Mouse (Mus musculus) spleen, adult 2 months (tissue): ENCODE measurements at regions not wholly inside any gene's neighbourhood (a gene's known extent, or its start where the extent isn't known, plus 50 kb on each side); places are given as distances from the start of the nearest gene placed in this dataset.

ENCODE experiments used
- CTCF ChIP-seq: fragments of 200-500 bp; IDR thresholded peaks from 2 replicates; pipeline ENCODE4 v1.5.1; 2011; ENCODE audit warnings: mild to moderate bottlenecking, inconsistent platforms; ENCODE audit not compliant: insufficient read depth, insufficient read length, insufficient replicate concordance; ENCODE audit errors: extremely low read depth
- POLR2A ChIP-seq: fragments of 200-500 bp; IDR thresholded peaks from 2 replicates; pipeline ENCODE4 v1.6.1; 2011; ENCODE audit warnings: low read depth, low read length, inconsistent platforms

DNA sequence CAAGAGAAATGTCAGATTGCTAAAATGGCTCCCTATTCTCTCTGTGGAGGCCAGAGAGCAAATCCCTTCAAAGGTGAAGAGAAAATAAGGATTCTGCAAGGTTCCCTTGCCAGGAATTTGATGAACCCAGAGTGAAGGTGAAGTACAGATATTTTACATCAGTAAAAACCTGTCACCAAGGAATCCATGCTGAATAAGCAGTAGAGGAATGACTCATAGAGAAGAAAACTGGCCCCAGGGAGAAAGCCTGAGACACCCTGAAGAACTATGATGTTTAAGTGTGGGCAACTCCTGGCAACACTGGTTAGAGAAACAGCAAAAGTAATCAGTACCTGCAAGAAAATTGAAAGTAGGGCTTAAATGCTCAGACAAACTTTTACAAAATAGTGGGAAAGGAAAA is 1292.1 kb upstream of the Lrrc6 start:
- no peak for TF ChIP-seq CTCF
- TF ChIP-seq POLR2A: no peak
